Mouse (Mus musculus) myocyte (in vitro differentiated cells): ENCODE results near the gene Lor. TPM values are rescaled to one million over a fixed set of nuclear protein-coding genes. Genes with fewer than 3 reads are reported as not detected.

Experiments used
- H3K27me3 ChIP-seq: one replicate; pipeline ENCODE4 v1.6.1; 2011; ENCODE audit not compliant: control insufficient read depth, insufficient read depth, insufficient read length
- H3K36me3 ChIP-seq: one replicate; pipeline ENCODE4 v1.6.1; 2011; ENCODE audit not compliant: control insufficient read depth, insufficient read depth
- H3K4me2 ChIP-seq: one replicate; pipeline ENCODE4 v1.6.1; 2011; ENCODE audit warnings: low read depth, control low read depth
- H3K4me3 ChIP-seq: one replicate; pipeline ENCODE4 v1.5.1; 2011; ENCODE audit warnings: mild to moderate bottlenecking, control low read depth, moderate library complexity
- H3K79me2 ChIP-seq: one replicate; pipeline ENCODE4 v1.6.1; 2011; ENCODE audit not compliant: control insufficient read depth, insufficient read depth
- H3ac ChIP-seq: one replicate; pipeline ENCODE4 v1.6.1; 2011; ENCODE audit not compliant: control insufficient read depth, insufficient read length
- CEBPB ChIP-seq: IDR thresholded peaks from 2 replicates; pipeline ENCODE4 v1.6.1; 2011; ENCODE audit warnings: mild to moderate bottlenecking, moderate library complexity; ENCODE audit not compliant: poor library complexity, insufficient read depth, severe bottlenecking
- E2F4 ChIP-seq: IDR thresholded peaks from one replicate; pipeline ENCODE4 v1.6.1; 2011; ENCODE audit warnings: mild to moderate bottlenecking, control low read depth, moderate library complexity; ENCODE audit not compliant: insufficient read depth
- MAX ChIP-seq: IDR thresholded peaks from one replicate; pipeline ENCODE4 v1.6.1; 2011; ENCODE audit warnings: low read depth, mild to moderate bottlenecking, control low read depth
- MYOG ChIP-seq, 3 experiments: IDR thresholded peaks; one replicate each; pipeline ENCODE4 v1.6.1; 2011; ENCODE audit warnings: control low read depth in 2 of 3, low read depth in 2 of 3, mild to moderate bottlenecking in 2 of 3; ENCODE audit not compliant: insufficient read length in 2 of 3, control insufficient read depth in 1 of 3, insufficient read depth in 1 of 3
- POLR2AphosphoS2 ChIP-seq: IDR thresholded peaks from one replicate; pipeline ENCODE4 v1.6.1; 2011; ENCODE audit warnings: low read depth, control low read depth; ENCODE audit not compliant: insufficient read length
- REST ChIP-seq: IDR thresholded peaks from one replicate; pipeline ENCODE4 v1.6.1; 2011; ENCODE audit warnings: mild to moderate bottlenecking, control low read depth, moderate library complexity; ENCODE audit not compliant: insufficient read depth, insufficient read length
- SRF ChIP-seq: IDR thresholded peaks from one replicate; pipeline ENCODE4 v1.6.1; 2011; ENCODE audit warnings: low read depth; ENCODE audit not compliant: control insufficient read depth, insufficient read length
- TCF3 ChIP-seq: IDR thresholded peaks from one replicate; pipeline ENCODE4 v1.6.1; 2011; ENCODE audit warnings: low read depth, control low read depth; ENCODE audit not compliant: insufficient read length
- USF1 ChIP-seq: IDR thresholded peaks from one replicate; pipeline ENCODE4 v1.6.1; 2011; ENCODE audit warnings: low read depth, mild to moderate bottlenecking, control low read depth, moderate library complexity
- polyA plus RNA-seq: library from polyadenylated mRNA; unstranded; fragments of >200 nt; fragmentation: generic; extraction: Trizol; gene quantifications from one replicate; pipeline ENCODE4 v1.2.1, GENCODE M21; 2012; ENCODE audit warnings: missing spikeins

The Lor gene
- polyA plus RNA-seq, 1 experiment: 0.36 TPM

DNA sequence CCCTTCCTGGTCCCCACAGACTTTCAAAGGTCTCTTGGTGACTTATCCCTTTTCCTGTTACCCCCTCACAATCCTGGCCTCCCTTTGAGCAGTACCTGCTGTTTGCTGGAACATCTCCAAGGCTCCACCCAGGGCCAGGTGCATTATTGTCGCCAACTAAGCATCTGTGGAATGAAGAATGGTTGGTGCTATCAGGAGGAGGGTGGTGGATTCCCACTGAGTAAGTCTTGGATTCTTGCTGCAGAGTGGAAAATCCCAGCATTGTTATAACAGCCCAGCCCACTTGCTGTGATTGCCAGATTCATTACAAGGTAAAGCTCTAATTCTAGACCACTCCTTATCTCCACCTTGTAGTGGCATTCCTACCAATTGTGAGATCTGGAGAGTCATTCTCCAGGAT, 49.0 kb downstream of the Lor start:
- no peak overlapping the region for H3K4me3 ChIP-seq
- no peak for TF ChIP-seq TCF3
- TF ChIP-seq CEBPB: no peak
- TF ChIP-seq SRF: no peak
- TF ChIP-seq MAX: no peak
- TF ChIP-seq POLR2AphosphoS2: no peak
- no peak for TF ChIP-seq E2F4
- no peak for TF ChIP-seq REST
- TF ChIP-seq MYOG (IDR thresholded peaks at IDR 0.05; ENCODE audit: control insufficient read depth in 1 of 3, insufficient read depth in 1 of 3, insufficient read length in 2 of 3, low read depth in 2 of 3): no peak
- TF ChIP-seq USF1: no peak
- H3K79me2 ChIP-seq: no peaks in the 10 kb centered on the region
- no peaks in the 10 kb centered on the region for H3K27me3 ChIP-seq
- no peak overlapping the region for H3ac ChIP-seq
- H3K4me2 ChIP-seq: no peak overlapping the region
- H3K36me3 ChIP-seq: no peaks in the 10 kb centered on the region

DNA sequence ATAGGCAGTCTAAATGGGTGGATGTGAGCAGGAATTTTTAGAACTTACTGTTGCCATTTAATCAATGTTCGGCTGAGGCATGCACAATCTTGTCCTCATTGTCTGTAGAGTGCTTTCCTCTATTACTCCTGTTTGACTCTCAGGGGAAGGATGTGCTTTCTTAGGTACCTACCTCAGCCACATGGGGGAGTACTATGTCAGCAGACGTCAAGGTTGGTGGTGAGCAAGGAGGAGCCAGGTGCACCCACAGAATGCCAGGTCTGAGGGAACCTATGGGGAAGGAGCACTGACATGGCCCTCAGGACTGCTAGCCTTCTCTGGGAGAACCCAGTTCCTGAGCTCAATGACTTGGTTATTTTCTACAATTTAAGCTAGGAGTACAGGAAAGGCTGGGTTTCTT, 49.7 kb downstream of the Lor start:
- H3K79me2 ChIP-seq: no peaks in the 10 kb centered on the region
- TF ChIP-seq E2F4 (no peak), TCF3 (no peak)
- H3K36me3 ChIP-seq: no peaks in the 10 kb centered on the region

More for the DNA sequence above, 49.7 kb downstream of the Lor start:
- Histone ChIP-seq H3K27me3 (no peaks in the 10 kb centered on the region), H3ac (no peak overlapping the region), H3K4me2 (no peak overlapping the region), H3K4me3 (no peak overlapping the region)

Other genes with a start within 250 kb of the Lor start
- gene Pglyrp3, start 68.6 kb downstream of the Lor start, polyA plus RNA-seq: not detected
- gene Prr9, start 40.8 kb upstream of the Lor start, polyA plus RNA-seq: 0.40 TPM
- gene Lelp1, start 59.6 kb upstream of the Lor start, polyA plus RNA-seq: not detected
- gene Sprr2a1, start 132.7 kb upstream of the Lor start, polyA plus RNA-seq: not detected
- gene Sprr2a2, start 132.8 kb upstream of the Lor start, polyA plus RNA-seq: 2.1 TPM
- gene Sprr2a3, start 202.3 kb upstream of the Lor start, polyA plus RNA-seq: 0.25 TPM
- gene Sprr2b, start 233.5 kb upstream of the Lor start, polyA plus RNA-seq: 0.06 TPM